Mouse (Mus musculus) heart, postnatal 25 days (tissue): ENCODE measurements around the gene Klhl23. TPM values are rescaled to one million over a fixed set of nuclear protein-coding genes. Genes with fewer than 3 reads are reported as not detected.
"Not testable (repeated sequence)": the region's sequence is repeated elsewhere in the genome, so short reads cannot be mapped to it uniquely, and the experiment has no call there.

Experiments used
- DNase-seq: peaks from one replicate; pipeline ENCODE4 v3.0.0; 2022; ENCODE audit warnings: low spot score
- intact Hi-C: fragments of 180-260 bp; cut with DNase I; formaldehyde crosslinking; loops from one replicate; pipeline ENCODE4 v1.15.1; 2025
- total RNA-seq, 2 experiments: library from RNA; stranded (reverse); gene quantifications; 2 replicates each; pipeline ENCODE4 v1.2.3; 2021

Klhl23 gene
- total RNA-seq = 10 to 100 TPM; 39.1 to 45.6 TPM

GRCm38 (mm10) chr2:69821711-69822110 is at the start of gene Klhl23:
Gene Klhl23, plus strand, starts transcription at chr2:69821944.
- intact Hi-C loops = loop anchor here (5.0 kb wide), 1 partner anchor 41 kb away; the partner anchor contains the start of gene Ssb
- no peak for DNase-seq

- intact Hi-C loops = no loop called here
- no peak for DNase-seq
These were observed 48.4 kb upstream of the Klhl23 start for GRCm38 (mm10) chr2:69773331-69773730.

GRCm38 (mm10) chr2:69777985-69778835 is 43.5 kb upstream of the Klhl23 start:
- intact Hi-C loops = loop anchor here (5.0 kb wide), 1 partner anchor 141 kb away; no protein-coding TSS in a partner anchor

GRCm38 (mm10) chr2:69778836-69779177 is 42.9 kb upstream of the Klhl23 start:
- DNase-seq = no peak
- intact Hi-C loops = loop anchor here (5.0 kb wide), 1 partner anchor 142 kb away; no protein-coding TSS in a partner anchor

More at GRCm38 (mm10) chr2:69777985-69778835, 43.5 kb upstream of the Klhl23 start:
- DNase-seq = no peak

- DNase-seq = no peak
- intact Hi-C loops = no loop called here
These were observed 32.8 kb upstream of the Klhl23 start for GRCm38 (mm10) chr2:69788974-69789373.

GRCm38 (mm10) chr2:69789429-69790069 is 32.2 kb upstream of the Klhl23 start, which contains the start of the genes Ccdc173 and Phospho2:
Gene Ccdc173, minus strand, starts transcription at chr2:69789575.
Gene Phospho2, plus strand, starts transcription at chr2:69789623.
- intact Hi-C loops = loop anchor here (5.0 kb wide), 2 partner anchors 77 to 152 kb away; partner anchors contain the start of gene Fastkd1
- peak; percentile 95 for DNase-seq

GRCm38 (mm10) chr2:69790285-69790684 is 31.5 kb upstream of the Klhl23 start:
- intact Hi-C loops = loop anchor here (5.0 kb wide), 2 partner anchors 78 to 153 kb away; partner anchors contain the start of gene Fastkd1
- peak; percentile 61 for DNase-seq

- no peak for DNase-seq
- intact Hi-C loops = loop anchor here (5.0 kb wide), 2 partner anchors 78 to 153 kb away; partner anchors contain the start of gene Fastkd1
These were observed 31.0 kb upstream of the Klhl23 start for GRCm38 (mm10) chr2:69790722-69791121.

GRCm38 (mm10) chr2:69802911-69803312 is 18.8 kb upstream of the Klhl23 start:
- intact Hi-C loops = loop anchor here (2.0 to 5.0 kb wide), 3 partner anchors 59 to 152 kb away; partner anchors contain the start of genes Mettl5 and Ssb
- peak; percentile 45 for DNase-seq

GRCm38 (mm10) chr2:69803756-69804155 is 18.0 kb upstream of the Klhl23 start:
- no peak for DNase-seq
- intact Hi-C loops = loop anchor here (2.0 to 5.0 kb wide), 3 partner anchors 59 to 151 kb away; partner anchors contain the start of genes Mettl5 and Ssb

GRCm38 (mm10) chr2:69804663-69805062 is 17.1 kb upstream of the Klhl23 start:
- intact Hi-C loops = loop anchor here (5.0 kb wide), 2 partner anchors 58 to 83 kb away; partner anchors contain the start of genes Mettl5 and Ssb
- DNase-seq = not testable (repeated sequence)

GRCm38 (mm10) chr2:69810169-69810568 is 11.6 kb upstream of the Klhl23 start:
- intact Hi-C loops = no loop called here

GRCm38 (mm10) chr2:69811349-69811748 is 10.4 kb upstream of the Klhl23 start:
- intact Hi-C loops, DNase-seq: not testable (repeated sequence)

More at GRCm38 (mm10) chr2:69810169-69810568, 11.6 kb upstream of the Klhl23 start:
- DNase-seq = no peak

GRCm38 (mm10) chr2:69816575-69816974 is 5.2 kb upstream of the Klhl23 start:
- intact Hi-C loops = no loop called here
- no peak for DNase-seq

GRCm38 (mm10) chr2:69818350-69819085 is 3.2 kb upstream of the Klhl23 start:
- intact Hi-C loops = no loop called here
- DNase-seq = no peak

GRCm38 (mm10) chr2:69820201-69820600 is 1.5 kb upstream of the Klhl23 start:
- intact Hi-C loops = loop anchor here (5.0 kb wide), 1 partner anchor 42 kb away; the partner anchor contains the start of gene Ssb
- no peak for DNase-seq

GRCm38 (mm10) chr2:69822361-69823128 is 801 bp downstream of the Klhl23 start:
- DNase-seq = peak; percentile 8
- intact Hi-C loops = loop anchor here (5.0 kb wide), 1 partner anchor 40 kb away; the partner anchor contains the start of gene Ssb

- intact Hi-C loops = loop anchor here (5.0 kb wide), 1 partner anchor 39 kb away; the partner anchor contains the start of gene Ssb
- DNase-seq = no peak
These were observed 1.5 kb downstream of the Klhl23 start for GRCm38 (mm10) chr2:69823129-69823677.
